Mouse (Mus musculus): ENCODE results near the gene Mst1. TPM values are rescaled to one million over a fixed set of nuclear protein-coding genes. Genes with fewer than 3 reads are reported as not detected.

Gene Mst1
- polyA plus RNA-seq, 1 experiment from 2014 or later: 62.0 TPM

- Histone ChIP-seq H3K36me3 (ENCODE audit: control insufficient read depth, insufficient read depth) (peaks cover 94% of the 10 kb centered on the region), H3K4me1 (ENCODE audit: control insufficient read depth, low read depth, low read length) (peaks cover 13% of the 10 kb centered on the region), H3K9ac (ENCODE audit: low read depth, low read length) (no peak overlapping the region), H3K27ac (ENCODE audit: low read length) (no peak overlapping the region), H3K27me3 (ENCODE audit: control insufficient read depth, insufficient read depth, low read depth, low read length) (no peaks in the 10 kb centered on the region), H3K4me2 (ENCODE audit: low read depth, low read length) (no peak overlapping the region), H3K4me3 (ENCODE audit: low read depth, low read length) (no peak overlapping the region), H3K9me3 (replicated peaks; ENCODE audit: control insufficient read depth, low read length) (no peaks in the 10 kb centered on the region)
- 95% methylated on average over 9 of the region's 9 CpGs for WGBS (ENCODE audit: insufficient replicate concordance)
- no peak for ATAC-seq (ENCODE audit: low read depth)
Measured at GRCm38 (mm10) chr9:108069007-108069406, 11.2 kb upstream of the Mst1 start.

- no peaks in the 10 kb centered on the region for H3K9me3 ChIP-seq (replicated peaks; ENCODE audit: control insufficient read depth, low read length)
- H3K27ac ChIP-seq (ENCODE audit: low read length): no peak overlapping the region
- H3K9ac ChIP-seq (ENCODE audit: low read depth, low read length): no peak overlapping the region
- 91% methylated on average over 7 of the region's 7 CpGs for WGBS (ENCODE audit: insufficient replicate concordance)
- ATAC-seq (ENCODE audit: low read depth): no peak
- H3K27me3 ChIP-seq (ENCODE audit: control insufficient read depth, insufficient read depth, low read depth, low read length): no peaks in the 10 kb centered on the region
- H3K4me1 ChIP-seq (ENCODE audit: control insufficient read depth, low read depth, low read length): peaks cover 13% of the 10 kb centered on the region
- no peak overlapping the region for H3K4me2 ChIP-seq (ENCODE audit: low read depth, low read length)
- H3K4me3 ChIP-seq (ENCODE audit: low read depth, low read length): no peak overlapping the region
- H3K36me3 ChIP-seq (ENCODE audit: control insufficient read depth, insufficient read depth): peaks cover 89% of the 10 kb centered on the region
Measured at GRCm38 (mm10) chr9:108069529-108069928, 10.7 kb upstream of the Mst1 start.

- ATAC-seq (ENCODE audit: low read depth): no peak
- WGBS (ENCODE audit: insufficient replicate concordance): 74% methylated on average over 4 of the region's 4 CpGs
- H3K27ac ChIP-seq (ENCODE audit: low read length): no peak overlapping the region
Measured at GRCm38 (mm10) chr9:108071801-108072200, 8.4 kb upstream of the Mst1 start.

GRCm38 (mm10) chr9:108072481-108072924 is 7.7 kb upstream of the Mst1 start:
- no peak overlapping the region for H3K27ac ChIP-seq (ENCODE audit: low read length)
- H3K27me3 ChIP-seq (ENCODE audit: control insufficient read depth, insufficient read depth, low read depth, low read length): no peaks in the 10 kb centered on the region
- H3K4me3 ChIP-seq (ENCODE audit: low read depth, low read length): no peak overlapping the region
- WGBS (ENCODE audit: insufficient replicate concordance): 87% methylated on average over 9 of the region's 9 CpGs
- H3K4me2 ChIP-seq (ENCODE audit: low read depth, low read length): no peak overlapping the region
- no peak overlapping the region for H3K9ac ChIP-seq (ENCODE audit: low read depth, low read length)
- no peaks in the 10 kb centered on the region for H3K9me3 ChIP-seq (replicated peaks; ENCODE audit: control insufficient read depth, low read length)
- H3K4me1 ChIP-seq (ENCODE audit: control insufficient read depth, low read depth, low read length): peaks cover 20% of the 10 kb centered on the region
- H3K36me3 ChIP-seq (ENCODE audit: control insufficient read depth, insufficient read depth): peaks cover 71% of the 10 kb centered on the region
- no peak for ATAC-seq (ENCODE audit: low read depth)

More at GRCm38 (mm10) chr9:108071801-108072200, 8.4 kb upstream of the Mst1 start:
- Histone ChIP-seq H3K9ac (ENCODE audit: low read depth, low read length) (no peak overlapping the region), H3K4me3 (ENCODE audit: low read depth, low read length) (no peak overlapping the region), H3K4me2 (ENCODE audit: low read depth, low read length) (no peak overlapping the region), H3K36me3 (ENCODE audit: control insufficient read depth, insufficient read depth) (peaks cover 71% of the 10 kb centered on the region), H3K9me3 (replicated peaks; ENCODE audit: control insufficient read depth, low read length) (no peaks in the 10 kb centered on the region), H3K27me3 (ENCODE audit: control insufficient read depth, insufficient read depth, low read depth, low read length) (no peaks in the 10 kb centered on the region), H3K4me1 (ENCODE audit: control insufficient read depth, low read depth, low read length) (peaks cover 13% of the 10 kb centered on the region)

GRCm38 (mm10) chr9:108073141-108073930 is 6.9 kb upstream of the Mst1 start:
- H3K27me3 ChIP-seq (ENCODE audit: control insufficient read depth, insufficient read depth, low read depth, low read length): no peaks in the 10 kb centered on the region
- H3K9ac ChIP-seq (ENCODE audit: low read depth, low read length): no peak overlapping the region
- peaks cover 23% of the 10 kb centered on the region for H3K4me1 ChIP-seq (ENCODE audit: control insufficient read depth, low read depth, low read length)
- no peak for ATAC-seq (ENCODE audit: low read depth)
- no peak overlapping the region for H3K4me2 ChIP-seq (ENCODE audit: low read depth, low read length)
- no peak overlapping the region for H3K27ac ChIP-seq (ENCODE audit: low read length)
- H3K36me3 ChIP-seq (ENCODE audit: control insufficient read depth, insufficient read depth): peaks cover 65% of the 10 kb centered on the region
- WGBS (ENCODE audit: insufficient replicate concordance): 77% methylated on average over 7 of the region's 7 CpGs
- H3K9me3 ChIP-seq (replicated peaks; ENCODE audit: control insufficient read depth, low read length): no peaks in the 10 kb centered on the region
- no peak overlapping the region for H3K4me3 ChIP-seq (ENCODE audit: low read depth, low read length)

GRCm38 (mm10) chr9:108082549-108082948 is 2.3 kb downstream of the Mst1 start:
- Histone ChIP-seq H3K9me3 (replicated peaks; ENCODE audit: control insufficient read depth, low read length) (no peaks in the 10 kb centered on the region), H3K4me3 (ENCODE audit: low read depth, low read length) (peak overlapping the region; percentile 47), H3K27me3 (ENCODE audit: control insufficient read depth, insufficient read depth, low read depth, low read length) (no peaks in the 10 kb centered on the region; the same call in 1 of the 2 replicates), H3K4me2 (ENCODE audit: low read depth, low read length) (peak overlapping the region; percentile 90), H3K27ac (ENCODE audit: low read length) (peak overlapping the region; percentile 100), H3K36me3 (ENCODE audit: control insufficient read depth, insufficient read depth) (peaks cover 38% of the 10 kb centered on the region), H3K4me1 (ENCODE audit: control insufficient read depth, low read depth, low read length) (peaks cover 82% of the 10 kb centered on the region), H3K9ac (ENCODE audit: low read depth, low read length) (peak overlapping the region; percentile 70)
- no peak for ATAC-seq (ENCODE audit: low read depth)
- WGBS (ENCODE audit: insufficient replicate concordance): 13% methylated on average over 19 of the region's 19 CpGs

GRCm38 (mm10) chr9:108082988-108083431 is 2.8 kb downstream of the Mst1 start, which contains the start of gene Rnf123:
Gene Rnf123 (minus strand): TSS chr9:108083346.
- Histone ChIP-seq H3K36me3 (ENCODE audit: control insufficient read depth, insufficient read depth) (peaks cover 40% of the 10 kb centered on the region), H3K9me3 (replicated peaks; ENCODE audit: control insufficient read depth, low read length) (no peaks in the 10 kb centered on the region), H3K4me3 (ENCODE audit: low read depth, low read length) (peak within 1 kb of the TSS; percentile 47), H3K4me2 (ENCODE audit: low read depth, low read length) (peak within 1 kb of the TSS; percentile 90), H3K4me1 (ENCODE audit: control insufficient read depth, low read depth, low read length) (peaks cover 77% of the 10 kb centered on the region), H3K27ac (ENCODE audit: low read length) (peak within 1 kb of the TSS; percentile 100), H3K27me3 (ENCODE audit: control insufficient read depth, insufficient read depth, low read depth, low read length) (no peaks in the 10 kb centered on the region; the same call in 1 of the 2 replicates), H3K9ac (ENCODE audit: low read depth, low read length) (peak within 1 kb of the TSS; percentile 70)
- ATAC-seq (ENCODE audit: low read depth): peak; percentile 14
- 15% methylated on average over 12 of the region's 12 CpGs for WGBS (ENCODE audit: insufficient replicate concordance)

- peaks cover 76% of the 10 kb centered on the region for H3K4me1 ChIP-seq (ENCODE audit: control insufficient read depth, low read depth, low read length)
- peak overlapping the region; percentile 47 for H3K4me3 ChIP-seq (ENCODE audit: low read depth, low read length)
- 29% methylated on average over 6 of the region's 6 CpGs for WGBS (ENCODE audit: insufficient replicate concordance)
- no peaks in the 10 kb centered on the region; the same call in 1 of the 2 replicates for H3K27me3 ChIP-seq (ENCODE audit: control insufficient read depth, insufficient read depth, low read depth, low read length)
- 0 out of 2 replicates have a peak, but pooled peaks have one; percentile 1 for ATAC-seq (ENCODE audit: low read depth)
- H3K4me2 ChIP-seq (ENCODE audit: low read depth, low read length): peak overlapping the region; percentile 90
- peak overlapping the region; percentile 70 for H3K9ac ChIP-seq (ENCODE audit: low read depth, low read length)
- H3K27ac ChIP-seq (ENCODE audit: low read length): peak overlapping the region; percentile 100
- H3K9me3 ChIP-seq (replicated peaks; ENCODE audit: control insufficient read depth, low read length): no peaks in the 10 kb centered on the region
- peaks cover 46% of the 10 kb centered on the region for H3K36me3 ChIP-seq (ENCODE audit: control insufficient read depth, insufficient read depth)
Measured at GRCm38 (mm10) chr9:108083561-108083960, 3.3 kb downstream of the Mst1 start.

- Histone ChIP-seq H3K36me3 (ENCODE audit: control insufficient read depth, insufficient read depth) (peaks cover 63% of the 10 kb centered on the region), H3K9me3 (replicated peaks; ENCODE audit: control insufficient read depth, low read length) (no peaks in the 10 kb centered on the region), H3K4me1 (ENCODE audit: control insufficient read depth, low read depth, low read length) (peaks cover 72% of the 10 kb centered on the region), H3K4me3 (ENCODE audit: low read depth, low read length) (no peak overlapping the region), H3K9ac (ENCODE audit: low read depth, low read length) (peak overlapping the region; percentile 55), H3K27me3 (ENCODE audit: control insufficient read depth, insufficient read depth, low read depth, low read length) (no peaks in the 10 kb centered on the region; the same call in 1 of the 2 replicates), H3K27ac (ENCODE audit: low read length) (peak overlapping the region; percentile 100), H3K4me2 (ENCODE audit: low read depth, low read length) (peak overlapping the region; percentile 19)
- no peak for ATAC-seq (ENCODE audit: low read depth)
- WGBS (ENCODE audit: insufficient replicate concordance): 92% methylated on average over 4 of the region's 4 CpGs
Measured at GRCm38 (mm10) chr9:108085261-108085660, 5.0 kb downstream of the Mst1 start.
